Mouse (Mus musculus): ENCODE results near the gene Tcaim. TPM values are rescaled to one million over a fixed set of nuclear protein-coding genes. Genes with fewer than 3 reads are reported as not detected.
"Not testable (repeated sequence)": the region's sequence is repeated elsewhere in the genome, so short reads cannot be mapped to it uniquely, and the experiment has no call there.

Tcaim gene
- polyA plus RNA-seq, 1 experiment from 2014 or later: 3.0 TPM

GRCm38 (mm10) chr9:122855141-122855540 lies 49.8 kb downstream of the Tcaim start:
- ATAC-seq: not testable (repeated sequence)

DNA sequence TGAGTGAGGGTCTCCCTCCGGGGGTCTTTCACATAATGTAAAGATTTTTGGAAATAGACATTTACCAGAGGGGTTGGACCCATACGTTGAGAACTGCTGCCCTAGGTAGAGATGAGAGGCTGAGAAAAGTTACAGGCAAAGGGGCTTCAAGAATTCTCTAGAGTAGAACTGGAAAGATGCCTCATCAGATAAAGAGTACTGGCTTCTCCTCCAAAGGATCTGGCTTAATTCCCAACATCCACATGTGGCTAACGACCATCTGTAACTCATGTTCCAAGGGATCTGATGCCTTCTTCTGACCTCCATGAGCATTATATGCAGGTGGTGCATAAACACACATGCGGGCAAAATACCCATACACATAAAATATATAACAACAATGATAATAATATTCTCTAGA lies 50.3 kb downstream of the Tcaim start:
- H3K4me3 ChIP-seq: no peak overlapping the region
- no peaks in the 10 kb centered on the region for H3K4me1 ChIP-seq
- H3K27ac ChIP-seq: no peak overlapping the region
- no peak for ATAC-seq
- H3K27me3 ChIP-seq (replicated peaks): no peaks in the 10 kb centered on the region
- 91% methylated on average over 4 of the region's 4 CpGs for WGBS (ENCODE audit: insufficient replicate concordance)
- H3K9ac ChIP-seq: no peak overlapping the region
- H3K36me3 ChIP-seq: peaks cover 97% of the 10 kb centered on the region
- peaks cover 62% of the 10 kb centered on the region for H3K9me3 ChIP-seq (replicated peaks)
- no peak overlapping the region for H3K4me2 ChIP-seq

More at GRCm38 (mm10) chr9:122855141-122855540, 49.8 kb downstream of the Tcaim start:
- H3K9me3 ChIP-seq (replicated peaks): peaks cover 62% of the 10 kb centered on the region
- not testable (repeated sequence) for H3K4me1 ChIP-seq; H3K4me2 ChIP-seq; H3K27me3 ChIP-seq (replicated peaks); H3K27ac ChIP-seq; H3K9ac ChIP-seq; H3K4me3 ChIP-seq
- 86% methylated on average over 2 of the region's 7 CpGs for WGBS (ENCODE audit: insufficient replicate concordance)
- peaks cover 97% of the 10 kb centered on the region for H3K36me3 ChIP-seq

- H3K9ac ChIP-seq: no peak overlapping the region
- peaks cover 97% of the 10 kb centered on the region for H3K36me3 ChIP-seq
- ATAC-seq: no peak
- no peaks in the 10 kb centered on the region for H3K27me3 ChIP-seq (replicated peaks)
- no peak overlapping the region for H3K27ac ChIP-seq
- H3K4me1 ChIP-seq: no peaks in the 10 kb centered on the region
- H3K4me3 ChIP-seq: no peak overlapping the region
- no peak overlapping the region for H3K4me2 ChIP-seq
- H3K9me3 ChIP-seq (replicated peaks): peaks cover 71% of the 10 kb centered on the region
- WGBS (ENCODE audit: insufficient replicate concordance): 95% methylated on average over 3 of the region's 3 CpGs
Measured at GRCm38 (mm10) chr9:122856716-122857115, 51.4 kb downstream of the Tcaim start.

GRCm38 (mm10) chr9:122860752-122861151 lies 55.4 kb downstream of the Tcaim start:
- no peak overlapping the region for H3K27ac ChIP-seq
- no peaks in the 10 kb centered on the region for H3K27me3 ChIP-seq (replicated peaks)
- no peak overlapping the region for H3K4me3 ChIP-seq
- peaks cover 50% of the 10 kb centered on the region for H3K9me3 ChIP-seq (replicated peaks)
- ATAC-seq: no peak
- H3K4me1 ChIP-seq: peaks cover 20% of the 10 kb centered on the region
- H3K9ac ChIP-seq: no peak overlapping the region
- H3K4me2 ChIP-seq: no peak overlapping the region
- peaks cover 74% of the 10 kb centered on the region for H3K36me3 ChIP-seq

DNA sequence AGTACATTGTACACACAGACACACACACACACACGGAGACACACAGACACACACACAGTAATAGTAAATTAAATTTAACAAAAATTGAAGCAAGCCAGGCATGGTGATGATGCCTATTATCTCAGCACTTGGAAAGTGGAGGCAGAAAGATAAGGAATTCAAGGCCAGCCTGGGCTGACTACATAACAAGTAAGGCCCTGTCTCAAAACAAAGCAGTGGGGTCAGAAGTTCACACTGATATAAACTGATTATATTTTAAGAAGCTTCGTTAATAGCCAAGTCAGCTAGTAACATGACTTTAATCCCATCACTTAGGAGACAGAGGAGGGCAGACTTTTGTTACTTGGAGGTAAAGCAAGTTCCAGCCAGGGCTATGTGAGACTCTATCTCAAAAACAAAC lies 58.4 kb downstream of the Tcaim start:
- H3K4me1 ChIP-seq: peaks cover 25% of the 10 kb centered on the region
- peaks cover 47% of the 10 kb centered on the region for H3K36me3 ChIP-seq
- WGBS (ENCODE audit: insufficient replicate concordance): 69% methylated on average over 2 of the region's 2 CpGs
- H3K9ac ChIP-seq: 0 out of 2 replicates have a peak overlapping the region, but pooled peaks have one; percentile 82
- no peak for ATAC-seq
- no peaks in the 10 kb centered on the region for H3K27me3 ChIP-seq (replicated peaks)
- H3K27ac ChIP-seq: no peak overlapping the region
- H3K4me2 ChIP-seq: peak overlapping the region; percentile 77
- no peak overlapping the region for H3K4me3 ChIP-seq
- peaks cover 42% of the 10 kb centered on the region for H3K9me3 ChIP-seq (replicated peaks)

- peak overlapping the region; percentile 77 for H3K4me2 ChIP-seq
- H3K9ac ChIP-seq: peak overlapping the region; percentile 82
- peaks cover 25% of the 10 kb centered on the region for H3K4me1 ChIP-seq
- no peak overlapping the region for H3K27ac ChIP-seq
- 41% methylated on average over 3 of the region's 3 CpGs for WGBS (ENCODE audit: insufficient replicate concordance)
- peaks cover 32% of the 10 kb centered on the region for H3K9me3 ChIP-seq (replicated peaks)
- ATAC-seq: no peak
- peak overlapping the region; percentile 73 for H3K4me3 ChIP-seq
- 0 out of 2 replicates have a peak, but pooled peaks cover 5% of the 10 kb centered on the region for H3K27me3 ChIP-seq (replicated peaks)
- H3K36me3 ChIP-seq: peaks cover 35% of the 10 kb centered on the region
Measured at GRCm38 (mm10) chr9:122864848-122865247, 59.5 kb downstream of the Tcaim start.

DNA sequence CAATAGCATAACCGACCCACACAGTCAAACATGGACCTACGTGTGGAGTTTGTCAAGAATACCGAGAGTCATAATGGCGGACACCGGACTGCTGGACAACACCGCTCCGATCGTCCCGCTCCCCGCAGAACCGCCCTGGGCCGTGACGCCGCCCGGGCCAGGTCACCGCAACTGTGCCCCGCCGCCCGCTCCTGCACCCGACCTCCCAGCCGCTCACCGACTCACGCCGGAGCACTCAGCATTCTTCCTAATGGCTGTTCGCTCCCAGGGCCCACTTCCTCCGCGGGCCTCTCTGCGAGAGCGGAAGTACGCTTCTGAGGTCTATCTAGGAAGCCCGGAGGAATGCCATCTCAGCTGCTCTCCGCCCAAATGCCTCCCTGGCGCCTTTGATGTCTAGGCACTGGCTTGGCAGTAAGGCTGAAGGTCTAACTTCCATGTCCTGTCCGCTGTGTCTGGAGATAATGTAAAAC lies 60.4 kb downstream of the Tcaim start, which contains the start of gene Zfp445:
Gene Zfp445 (minus strand): TSS at position 310 of the 470 bp plus-strand sequence.
- H3K9me3 ChIP-seq (replicated peaks): peaks cover 23% of the 10 kb centered on the region
- H3K4me1 ChIP-seq: peaks cover 25% of the 10 kb centered on the region
- 0 out of 2 replicates have a peak, but pooled peaks cover 6% of the 10 kb centered on the region for H3K27me3 ChIP-seq (replicated peaks)
- peak within 1 kb of the TSS; percentile 82 for H3K9ac ChIP-seq
- peak; percentile 93 for ATAC-seq
- H3K4me2 ChIP-seq: peak within 1 kb of the TSS; percentile 77
- H3K27ac ChIP-seq: peak within 1 kb of the TSS; percentile 74
- under 1% methylated on average over 34 of the region's 34 CpGs for WGBS (ENCODE audit: insufficient replicate concordance)
- peak within 1 kb of the TSS; percentile 73 for H3K4me3 ChIP-seq
- H3K36me3 ChIP-seq: peaks cover 27% of the 10 kb centered on the region

- Histone ChIP-seq H3K9me3 (replicated peaks) (peaks cover 18% of the 10 kb centered on the region), H3K4me2 (peak overlapping the region; percentile 77), H3K27me3 (replicated peaks) (0 out of 2 replicates have a peak, but pooled peaks cover 6% of the 10 kb centered on the region), H3K36me3 (peaks cover 22% of the 10 kb centered on the region), H3K4me3 (peak overlapping the region; percentile 73), H3K27ac (no peak overlapping the region), H3K4me1 (peaks cover 25% of the 10 kb centered on the region), H3K9ac (peak overlapping the region; percentile 82)
- WGBS (ENCODE audit: insufficient replicate concordance): 72% methylated on average over 4 of the region's 4 CpGs
- ATAC-seq: peak; percentile 3
Measured at GRCm38 (mm10) chr9:122866192-122866591, 60.9 kb downstream of the Tcaim start.

DNA sequence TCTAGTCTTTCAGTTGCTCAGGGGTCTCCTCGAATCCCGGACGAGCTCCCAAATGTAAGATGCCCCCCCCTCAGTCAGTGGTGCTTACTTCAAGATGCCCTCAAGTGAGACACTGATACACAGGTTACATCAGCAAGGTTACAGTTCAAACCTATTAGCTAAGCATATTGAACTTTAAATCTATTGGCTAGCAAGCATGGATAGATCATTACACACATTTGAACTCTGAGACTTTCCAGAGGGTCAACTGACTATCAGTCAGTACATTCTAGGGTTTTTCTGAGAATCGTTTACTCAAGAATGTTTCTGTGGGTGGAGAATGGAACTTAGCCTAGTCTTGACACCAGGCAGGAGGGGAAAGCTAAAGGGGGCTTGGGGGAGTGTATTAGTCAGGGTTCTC lies 67.3 kb downstream of the Tcaim start:
- 0 out of 2 replicates have a peak, but pooled peaks cover 6% of the 10 kb centered on the region for H3K27me3 ChIP-seq (replicated peaks)

DNA sequence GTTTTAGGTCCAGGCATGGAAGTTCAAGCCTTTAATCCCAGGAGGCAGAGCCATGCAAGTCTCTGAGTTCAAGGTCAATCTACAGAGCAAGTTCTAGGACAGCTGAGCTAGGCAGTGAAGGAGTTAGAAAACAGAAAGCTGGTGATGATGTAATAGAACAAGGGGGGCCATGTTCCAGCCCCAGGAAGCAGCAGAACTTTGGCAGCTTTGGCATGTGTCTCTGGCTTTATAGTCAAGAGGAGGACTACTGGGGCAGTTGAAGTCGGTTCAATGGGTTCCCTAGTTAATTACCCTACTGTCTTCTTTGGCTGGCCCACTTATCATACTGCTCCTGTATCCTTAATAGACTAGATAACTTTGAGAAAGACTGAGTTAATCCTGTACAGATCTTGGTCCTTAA lies 69.3 kb downstream of the Tcaim start:
- 59% methylated on average over 1 of the region's 1 CpGs for WGBS (ENCODE audit: insufficient replicate concordance)

More for the DNA sequence above, 67.3 kb downstream of the Tcaim start:
- Histone ChIP-seq H3K27ac (no peak overlapping the region), H3K36me3 (no peaks in the 10 kb centered on the region), H3K4me3 (no peak overlapping the region), H3K4me1 (no peaks in the 10 kb centered on the region), H3K9ac (no peak overlapping the region), H3K9me3 (replicated peaks) (no peaks in the 10 kb centered on the region), H3K4me2 (no peak overlapping the region)
- 57% methylated on average over 4 of the region's 4 CpGs for WGBS (ENCODE audit: insufficient replicate concordance)
- no peak for ATAC-seq

GRCm38 (mm10) chr9:122875145-122875544 lies 69.8 kb downstream of the Tcaim start:
- H3K4me3 ChIP-seq: no peak overlapping the region
- H3K9ac ChIP-seq: no peak overlapping the region
- H3K4me2 ChIP-seq: no peak overlapping the region
- H3K36me3 ChIP-seq: no peaks in the 10 kb centered on the region
- no peak overlapping the region for H3K27ac ChIP-seq
- ATAC-seq: no peak
- no peaks in the 10 kb centered on the region for H3K9me3 ChIP-seq (replicated peaks)
- 82% methylated on average over 2 of the region's 2 CpGs for WGBS (ENCODE audit: insufficient replicate concordance)
- no peaks in the 10 kb centered on the region for H3K4me1 ChIP-seq
- H3K27me3 ChIP-seq (replicated peaks): no peaks in the 10 kb centered on the region

More for the DNA sequence above, 69.3 kb downstream of the Tcaim start:
- ATAC-seq: no peak
- Histone ChIP-seq H3K4me1 (no peaks in the 10 kb centered on the region), H3K27me3 (replicated peaks) (0 out of 2 replicates have a peak, but pooled peaks cover 2% of the 10 kb centered on the region), H3K9ac (no peak overlapping the region), H3K9me3 (replicated peaks) (no peaks in the 10 kb centered on the region), H3K27ac (no peak overlapping the region), H3K4me2 (no peak overlapping the region), H3K36me3 (no peaks in the 10 kb centered on the region), H3K4me3 (no peak overlapping the region)

- H3K27me3 ChIP-seq (replicated peaks): peaks cover 11% of the 10 kb centered on the region; the same call in 1 of the 2 replicates
- peak within 1 kb of the TSS; percentile 88 for H3K4me2 ChIP-seq
- H3K36me3 ChIP-seq: no peaks in the 10 kb centered on the region
- WGBS (ENCODE audit: insufficient replicate concordance): 67% methylated on average over 3 of the region's 3 CpGs
- H3K9me3 ChIP-seq (replicated peaks): no peaks in the 10 kb centered on the region
- H3K9ac ChIP-seq: no peak within 1 kb of the TSS
- H3K4me1 ChIP-seq: peaks cover 8% of the 10 kb centered on the region
- no peak for ATAC-seq
- no peak within 1 kb of the TSS for H3K27ac ChIP-seq
- H3K4me3 ChIP-seq: peak within 1 kb of the TSS; percentile 73
Measured at GRCm38 (mm10) chr9:122885385-122885784, 80.0 kb downstream of the Tcaim start, which contains the start of gene Zkscan7. TSS of gene Zkscan7 (plus strand) at chr9:122885685.

Measured in liver, embryonic 12.5 days (tissue).